Mouse (Mus musculus) megakaryocyte, embryonic 14.5 days (primary cell): ENCODE results near the gene Tmem45a2. TPM values are rescaled to one million over a fixed set of nuclear protein-coding genes. Genes with fewer than 3 reads are reported as not detected.

ENCODE experiments used
- H3K27me3 ChIP-seq: replicated peaks from 2 replicates; pipeline ENCODE3; 2012; ENCODE audit warnings: inconsistent platforms
- H3K36me3 ChIP-seq: replicated peaks from 2 replicates; pipeline ENCODE3; 2012; ENCODE audit warnings: low read length, inconsistent platforms, mixed read lengths
- H3K4me1 ChIP-seq: 2 replicates; pipeline ENCODE4 v1.6.1; 2012; ENCODE audit warnings: inconsistent platforms
- H3K4me3 ChIP-seq: replicated peaks from 2 replicates; pipeline ENCODE3; 2012; ENCODE audit warnings: moderate library complexity, mild to moderate bottlenecking, inconsistent platforms
- H3K9me3 ChIP-seq: 2 replicates; pipeline ENCODE4 v1.6.1; 2012; ENCODE audit warnings: inconsistent platforms
- FLI1 ChIP-seq: IDR thresholded peaks from 2 replicates; pipeline ENCODE4 v1.6.1; 2012; ENCODE audit warnings: low read length, inconsistent platforms, mixed read lengths
- GATA1 ChIP-seq: IDR thresholded peaks from 3 replicates; pipeline ENCODE4 v1.6.1; 2012; ENCODE audit warnings: mixed read lengths, low read length, inconsistent platforms, borderline replicate concordance
- polyA plus RNA-seq: library from polyadenylated mRNA; stranded (reverse); fragments of >175 nt; gene quantifications from 2 replicates; pipeline ENCODE4 v1.2.3, GENCODE M21; 2012; ENCODE audit warnings: low replicate concordance; ENCODE audit not compliant: insufficient read depth

Gene Tmem45a2
- polyA plus RNA-seq, result not detected in 2 replicates

GRCm38 (mm10) chr16:57071132-57071639, at the start of gene Tmem45a2:
Gene Tmem45a2, minus strand, starts transcription at chr16:57071372.
- TF ChIP-seq FLI1 (no peak), GATA1 (no peak)
- H3K9me3 ChIP-seq, result no peaks in the 10 kb centered on the region

GRCm38 (mm10) chr16:57117562-57117961, 46.4 kb upstream of the Tmem45a2 start:
- Histone ChIP-seq H3K4me3 (no peak overlapping the region), H3K36me3 (no peaks in the 10 kb centered on the region), H3K4me1 (peaks cover 15% of the 10 kb centered on the region), H3K9me3 (no peaks in the 10 kb centered on the region), H3K27me3 (peaks cover 5% of the 10 kb centered on the region)
- TF ChIP-seq GATA1 (no peak), FLI1 (no peak)

More at GRCm38 (mm10) chr16:57071132-57071639, at the start of gene Tmem45a2:
- no peaks in the 10 kb centered on the region for H3K27me3 ChIP-seq
- H3K36me3 ChIP-seq, result no peaks in the 10 kb centered on the region
- no peaks in the 10 kb centered on the region for H3K4me1 ChIP-seq
- H3K4me3 ChIP-seq, result no peak within 1 kb of the TSS

- no peaks in the 10 kb centered on the region for H3K9me3 ChIP-seq
- H3K36me3 ChIP-seq, result no peaks in the 10 kb centered on the region
- H3K4me3 ChIP-seq, result no peak overlapping the region
- no peak for TF ChIP-seq GATA1
- no peak for TF ChIP-seq FLI1
- peaks cover 7% of the 10 kb centered on the region for H3K27me3 ChIP-seq
- peaks cover 15% of the 10 kb centered on the region for H3K4me1 ChIP-seq
These were observed 44.9 kb upstream of the Tmem45a2 start for GRCm38 (mm10) chr16:57116066-57116465.

GRCm38 (mm10) chr16:57106185-57106960, 35.2 kb upstream of the Tmem45a2 start:
- no peak for TF ChIP-seq FLI1
- no peak for TF ChIP-seq GATA1
- H3K4me3 ChIP-seq, result no peak overlapping the region

GRCm38 (mm10) chr16:57101174-57101573, 30.0 kb upstream of the Tmem45a2 start:
- peaks cover 4% of the 10 kb centered on the region for H3K27me3 ChIP-seq
- no peaks in the 10 kb centered on the region for H3K36me3 ChIP-seq
- H3K4me3 ChIP-seq, result no peak overlapping the region
- no peaks in the 10 kb centered on the region for H3K9me3 ChIP-seq
- TF ChIP-seq GATA1 (no peak), FLI1 (no peak)
- no peaks in the 10 kb centered on the region for H3K4me1 ChIP-seq

More at GRCm38 (mm10) chr16:57106185-57106960, 35.2 kb upstream of the Tmem45a2 start:
- H3K9me3 ChIP-seq, result no peaks in the 10 kb centered on the region
- H3K27me3 ChIP-seq, result peaks cover 7% of the 10 kb centered on the region
- no peaks in the 10 kb centered on the region for H3K36me3 ChIP-seq
- no peaks in the 10 kb centered on the region for H3K4me1 ChIP-seq

GRCm38 (mm10) chr16:57099572-57100237, 28.5 kb upstream of the Tmem45a2 start:
- Histone ChIP-seq H3K27me3 (peaks cover 2% of the 10 kb centered on the region), H3K4me3 (no peak overlapping the region), H3K36me3 (no peaks in the 10 kb centered on the region), H3K4me1 (no peaks in the 10 kb centered on the region), H3K9me3 (no peaks in the 10 kb centered on the region)
- TF ChIP-seq FLI1, result no peak

GRCm38 (mm10) chr16:57098468-57099144, 27.4 kb upstream of the Tmem45a2 start:
- Histone ChIP-seq H3K36me3 (no peaks in the 10 kb centered on the region), H3K4me3 (no peak overlapping the region), H3K9me3 (no peaks in the 10 kb centered on the region), H3K4me1 (no peaks in the 10 kb centered on the region), H3K27me3 (peaks cover 2% of the 10 kb centered on the region)
- TF ChIP-seq GATA1, result no peak
- no peak for TF ChIP-seq FLI1

- no peak for TF ChIP-seq GATA1
- no peak for TF ChIP-seq FLI1
- Histone ChIP-seq H3K9me3 (no peaks in the 10 kb centered on the region), H3K27me3 (peaks cover 2% of the 10 kb centered on the region), H3K4me1 (no peaks in the 10 kb centered on the region), H3K4me3 (no peak overlapping the region), H3K36me3 (no peaks in the 10 kb centered on the region)
These were observed 21.9 kb upstream of the Tmem45a2 start for GRCm38 (mm10) chr16:57092911-57093605.

- Histone ChIP-seq H3K36me3 (no peaks in the 10 kb centered on the region), H3K27me3 (peaks cover 2% of the 10 kb centered on the region), H3K9me3 (no peaks in the 10 kb centered on the region), H3K4me3 (no peak overlapping the region), H3K4me1 (no peaks in the 10 kb centered on the region)
- TF ChIP-seq GATA1, result no peak
- no peak for TF ChIP-seq FLI1
These were observed 21.3 kb upstream of the Tmem45a2 start for GRCm38 (mm10) chr16:57092460-57092859.
